Mouse (Mus musculus) CD4-positive, CD25-positive, alpha-beta regulatory T cell, adult 4 months (primary cell): ENCODE results near the gene Cyp1b1. TPM values are rescaled to one million over a fixed set of nuclear protein-coding genes. Genes with fewer than 3 reads are reported as not detected.

Experiments
- ATAC-seq: one replicate; pipeline ENCODE4 v1.8.0; 2017
- polyA plus RNA-seq, 2 experiments: library from polyadenylated mRNA; unstranded; fragments of 100-300 nt; shearing (Covaris generic); gene quantifications; one replicate each; pipeline ENCODE4 v1.2.1; 2017

The Cyp1b1 gene
- polyA plus RNA-seq, result not detected

DNA sequence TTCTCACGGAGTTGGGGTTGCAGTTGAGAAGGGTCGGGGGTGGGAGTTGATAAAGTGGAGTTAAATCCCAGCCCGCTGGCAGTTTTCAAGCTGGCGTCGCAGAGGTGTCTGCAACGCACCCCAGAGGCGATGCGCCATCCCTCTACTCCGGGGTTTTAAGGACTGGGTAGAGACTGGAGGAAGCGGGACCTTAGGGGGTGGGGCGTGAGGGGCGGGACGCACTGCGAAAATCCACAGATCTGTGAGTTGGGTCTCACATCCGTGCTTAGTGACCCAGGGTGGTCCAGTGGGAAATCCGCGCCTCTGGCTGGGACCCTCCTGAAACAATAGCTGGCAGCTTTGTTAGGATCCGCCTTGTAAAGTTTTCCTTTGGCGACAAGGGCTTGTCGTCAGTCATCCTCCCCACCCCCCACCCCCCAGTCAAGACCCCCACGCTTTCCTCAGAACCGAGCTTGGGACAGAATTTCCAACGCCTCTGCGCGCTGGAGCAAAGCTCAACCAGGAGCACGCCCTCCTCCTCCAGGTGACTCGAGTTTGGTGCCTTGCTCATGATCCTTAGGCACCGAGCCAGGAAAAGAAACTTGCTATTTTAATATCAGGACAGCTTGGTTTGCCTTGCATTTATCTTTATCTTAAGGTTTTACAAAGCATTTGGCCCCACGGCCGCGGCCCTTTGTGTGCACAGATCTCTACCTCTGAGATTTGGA is at the start of gene Cyp1b1:
Gene Cyp1b1 (minus strand): TSS at position 131 of the 707 bp plus-strand sequence.
- ATAC-seq, result peak; percentile 16

DNA sequence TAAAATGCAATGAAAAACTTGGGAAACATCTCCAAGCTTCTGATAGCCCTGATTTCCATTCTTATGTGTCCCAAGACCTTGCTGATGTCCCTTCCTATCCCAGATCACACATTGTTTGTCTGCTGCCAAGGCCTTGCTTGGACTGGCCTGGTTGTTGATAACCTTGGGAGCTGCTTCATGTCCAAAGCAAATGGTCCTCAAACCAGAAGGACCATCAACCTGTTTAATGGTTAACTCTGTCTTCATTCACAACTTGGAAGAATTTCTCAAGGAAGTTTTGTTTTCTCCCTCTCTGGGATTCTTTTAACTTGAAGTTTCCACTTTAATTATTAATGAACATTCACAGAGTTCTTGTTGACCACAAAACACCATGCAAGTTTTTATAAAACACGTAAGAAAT is 47.0 kb upstream of the Cyp1b1 start:
- no peak for ATAC-seq

GRCm38 (mm10) chr17:79753831-79754230 is 39.0 kb upstream of the Cyp1b1 start:
- no peak for ATAC-seq

DNA sequence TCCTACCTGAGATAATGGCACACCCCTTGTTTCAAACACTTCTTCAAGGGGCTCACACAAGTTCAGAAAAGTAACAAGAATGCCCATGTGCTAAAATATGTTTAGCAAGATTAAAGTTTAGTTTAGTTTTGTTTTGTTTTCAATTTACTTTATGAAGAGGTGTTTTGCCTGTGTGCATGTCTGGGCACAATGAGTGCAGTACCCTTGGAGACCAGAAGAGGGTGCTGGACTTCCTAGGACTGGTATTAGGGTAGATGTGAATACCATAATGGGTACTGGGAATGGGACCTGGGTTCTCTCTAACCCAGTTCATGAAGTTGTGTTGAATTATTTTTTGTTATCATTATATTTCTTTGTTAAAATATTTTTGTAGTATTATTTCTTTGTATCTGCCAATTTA is 38.0 kb upstream of the Cyp1b1 start:
- ATAC-seq, result no peak

DNA sequence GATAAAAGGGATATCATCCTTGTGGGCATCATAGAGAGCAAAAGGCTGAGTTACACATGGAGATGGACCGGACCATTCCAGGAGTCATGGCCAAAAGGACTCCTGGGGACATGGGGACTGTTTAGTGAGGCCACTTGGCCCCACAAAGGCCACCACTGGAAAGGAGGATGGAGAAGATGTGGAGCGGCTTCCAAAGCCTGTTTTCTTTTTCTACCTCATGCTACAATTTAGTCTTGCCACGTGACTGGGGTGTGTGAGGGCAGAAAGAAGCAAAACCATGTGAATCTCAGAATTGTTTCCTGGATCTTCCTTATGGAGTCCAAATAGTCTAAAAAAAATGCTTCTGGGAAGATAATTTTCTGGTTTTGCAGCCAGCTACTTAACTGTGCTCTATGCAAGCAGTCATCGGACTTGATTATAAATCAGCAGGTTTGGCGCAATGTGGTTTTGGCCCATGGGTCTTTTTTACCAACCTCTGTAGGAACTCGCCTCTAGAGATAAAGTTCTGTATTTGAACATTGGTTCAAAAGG is 36.9 kb upstream of the Cyp1b1 start:
- no peak for ATAC-seq

GRCm38 (mm10) chr17:79749647-79750046 is 34.8 kb upstream of the Cyp1b1 start:
- ATAC-seq, result no peak

DNA sequence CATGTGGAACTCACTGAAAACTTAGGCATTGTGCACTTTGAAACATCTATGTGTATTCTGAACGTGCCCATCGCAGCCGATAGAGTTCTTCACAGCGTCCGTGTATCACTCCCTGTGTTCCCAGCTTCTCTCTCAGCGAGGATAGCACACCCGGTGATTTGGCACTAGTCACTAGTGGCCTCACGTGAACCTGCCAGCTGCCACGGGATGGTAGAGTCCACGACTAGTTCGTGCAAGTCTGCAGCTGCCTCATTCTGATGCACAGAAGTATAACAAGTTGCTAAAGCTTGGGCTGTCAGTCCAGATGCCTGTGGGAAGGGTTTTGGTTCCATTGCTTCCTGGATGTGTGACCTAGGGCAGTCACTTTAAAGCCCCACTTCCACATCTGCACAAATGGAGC is 32.1 kb upstream of the Cyp1b1 start:
- ATAC-seq, result no peak

DNA sequence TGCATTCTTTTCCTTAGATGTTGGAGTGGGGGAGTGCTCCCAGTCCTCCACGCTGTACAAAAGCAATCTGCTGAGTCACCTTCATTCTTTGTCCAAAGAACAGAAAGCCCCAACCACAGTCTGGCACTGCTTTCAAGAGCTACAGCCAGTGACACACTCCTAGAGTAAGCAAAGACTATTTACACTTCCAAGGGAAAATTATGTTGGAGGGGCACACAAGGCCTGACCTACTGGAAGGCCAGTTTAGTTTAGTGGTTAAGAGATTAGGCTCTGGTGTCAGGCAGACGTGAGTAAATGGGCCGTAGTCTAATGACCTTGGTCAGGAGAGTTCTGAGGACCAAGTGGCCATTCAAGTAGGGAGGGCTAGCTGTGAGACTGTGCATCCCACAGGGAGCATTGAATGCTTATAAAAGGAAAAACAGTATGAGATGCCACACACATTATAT is 31.3 kb upstream of the Cyp1b1 start:
- ATAC-seq, result no peak

DNA sequence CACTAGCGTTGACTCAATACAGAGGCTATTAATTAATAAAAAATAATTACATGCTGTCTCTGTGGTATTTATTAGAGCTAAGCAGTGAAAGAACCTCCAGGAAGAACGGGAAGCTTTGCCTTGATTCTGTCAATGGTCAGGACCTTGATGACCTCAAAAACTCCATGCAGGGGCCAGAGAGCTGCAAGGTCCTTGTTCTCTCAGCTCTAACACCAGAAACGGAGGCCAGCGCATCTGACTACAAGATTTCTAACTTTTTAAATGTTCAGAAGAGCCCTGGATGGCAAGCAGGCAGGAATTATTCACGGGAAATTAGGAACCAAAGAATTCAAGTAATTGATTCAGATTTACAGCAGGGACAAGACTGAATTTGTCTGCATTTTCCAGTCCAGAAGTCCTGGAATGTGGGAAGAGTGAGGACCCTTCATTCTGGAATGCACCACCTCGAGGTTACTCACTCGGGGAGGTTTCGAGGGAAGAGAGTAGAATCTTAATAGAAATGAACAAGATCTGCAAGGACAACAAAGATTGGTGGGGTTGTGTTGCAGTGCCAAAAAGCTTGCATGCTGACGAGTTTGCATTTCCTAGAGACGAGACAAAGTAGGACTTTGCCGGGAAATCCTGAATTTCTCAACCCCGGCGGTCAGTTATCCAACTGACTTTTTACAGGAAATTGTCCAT is 30.3 kb upstream of the Cyp1b1 start:
- ATAC-seq, result no peak

DNA sequence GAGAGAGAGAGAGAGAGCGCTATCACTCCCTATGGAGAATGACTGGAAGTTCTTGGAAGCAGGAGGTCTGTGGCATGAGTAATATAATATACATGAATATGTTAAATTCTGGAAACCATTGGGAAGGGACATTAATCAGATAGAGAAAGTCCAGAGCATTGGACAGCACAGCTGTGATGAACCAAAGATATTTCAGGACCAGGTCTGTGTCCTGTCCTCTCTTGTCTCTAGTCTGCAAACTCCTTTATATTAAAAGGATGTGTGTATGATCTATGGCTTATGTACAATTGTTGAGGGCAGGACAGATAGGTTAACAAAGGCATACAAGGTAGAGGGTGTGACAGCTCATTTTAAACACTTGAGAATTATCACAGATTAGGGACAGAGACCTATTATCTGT is 28.6 kb upstream of the Cyp1b1 start:
- ATAC-seq, result no peak

GRCm38 (mm10) chr17:79742635-79743034 is 27.8 kb upstream of the Cyp1b1 start:
- no peak for ATAC-seq

DNA sequence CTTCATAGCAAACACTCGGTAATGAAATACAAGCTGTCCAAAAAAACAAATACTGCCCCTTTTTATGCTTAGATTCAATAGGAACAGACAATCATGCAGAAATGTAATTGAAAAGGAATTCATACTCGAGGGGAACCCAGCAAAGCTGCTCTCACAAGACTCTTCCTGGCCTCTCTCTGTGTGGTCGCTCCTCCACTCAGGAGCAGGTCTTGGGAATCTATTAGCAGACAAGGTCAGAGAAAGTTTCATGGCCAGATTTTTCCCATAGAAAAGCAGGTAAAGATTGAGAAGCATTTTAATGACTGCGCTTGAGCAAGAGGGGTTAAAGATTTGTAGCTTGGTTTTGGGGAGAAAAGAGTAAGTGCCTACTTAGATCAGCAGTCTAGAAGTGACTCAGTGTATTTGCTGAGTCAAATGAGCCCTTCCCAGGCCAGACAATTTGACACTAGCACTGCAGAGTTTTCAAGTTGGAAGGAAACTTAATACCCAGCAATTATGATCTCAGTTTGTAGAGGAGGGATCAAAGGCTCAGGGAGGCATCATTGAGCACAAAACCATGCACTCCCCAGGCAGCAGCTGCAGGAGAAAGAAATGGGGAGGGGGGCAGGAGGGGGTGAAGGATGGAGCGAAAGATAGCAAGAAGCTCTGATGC is 24.1 kb upstream of the Cyp1b1 start:
- no peak for ATAC-seq

DNA sequence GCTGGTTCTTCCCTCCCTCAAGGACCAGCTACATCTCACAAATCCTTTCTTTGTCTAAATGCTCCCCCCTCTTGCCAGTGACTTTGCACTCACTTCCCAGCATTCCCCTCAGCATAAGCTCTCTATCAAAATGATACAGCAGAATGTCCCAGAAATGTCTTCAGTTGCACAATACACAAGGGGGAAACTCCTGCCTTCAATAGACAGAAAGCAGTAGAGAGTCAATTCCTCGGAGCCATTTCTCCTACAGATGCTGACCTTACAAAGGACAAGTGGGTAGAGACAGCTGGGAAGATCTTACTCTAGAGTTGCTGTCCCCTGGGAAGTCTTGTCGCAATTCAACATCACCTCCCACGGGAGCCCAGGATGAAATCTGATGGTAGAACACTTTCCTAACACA is 22.7 kb upstream of the Cyp1b1 start:
- ATAC-seq, result no peak

DNA sequence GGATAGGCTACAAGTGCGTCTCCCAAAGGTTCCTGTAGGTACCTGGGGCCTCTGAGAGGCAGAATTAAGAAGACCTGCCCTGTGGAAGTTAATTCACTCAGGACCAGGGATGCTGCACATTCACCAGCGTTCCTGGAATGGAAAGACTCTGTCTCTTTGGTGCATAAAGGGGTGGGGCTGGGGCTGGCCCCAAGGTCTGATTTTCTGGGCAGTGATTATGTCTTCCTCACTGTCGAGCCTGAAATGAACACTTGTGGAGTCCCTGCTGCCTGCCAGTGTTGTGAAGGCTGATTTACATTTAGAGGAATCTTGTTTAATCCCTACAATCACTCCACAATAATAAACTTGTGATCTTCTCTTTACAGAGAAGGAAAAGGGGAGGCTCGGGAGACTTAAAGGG is 18.2 kb upstream of the Cyp1b1 start:
- ATAC-seq, result no peak

DNA sequence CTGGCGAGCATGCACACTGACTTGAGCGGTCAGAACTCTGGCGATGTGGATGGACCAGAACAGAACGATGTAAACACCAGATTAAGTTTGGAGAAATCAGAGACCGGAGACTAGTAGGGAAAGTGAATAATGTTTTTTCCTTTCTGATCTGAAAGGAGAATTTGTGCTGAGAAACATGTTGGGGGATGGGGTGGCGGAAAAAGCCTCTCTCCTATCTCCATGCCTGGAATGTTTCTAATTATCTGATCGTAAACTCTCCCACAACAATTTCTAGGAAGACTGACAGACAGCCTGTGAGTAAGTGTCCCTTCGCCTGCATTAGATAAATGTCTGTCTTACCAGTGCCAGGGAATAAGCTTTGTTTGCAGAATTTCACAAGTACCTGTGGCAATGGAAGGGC is 16.1 kb upstream of the Cyp1b1 start:
- no peak for ATAC-seq

GRCm38 (mm10) chr17:79728585-79729503 is 14.0 kb upstream of the Cyp1b1 start:
- ATAC-seq, result no peak

DNA sequence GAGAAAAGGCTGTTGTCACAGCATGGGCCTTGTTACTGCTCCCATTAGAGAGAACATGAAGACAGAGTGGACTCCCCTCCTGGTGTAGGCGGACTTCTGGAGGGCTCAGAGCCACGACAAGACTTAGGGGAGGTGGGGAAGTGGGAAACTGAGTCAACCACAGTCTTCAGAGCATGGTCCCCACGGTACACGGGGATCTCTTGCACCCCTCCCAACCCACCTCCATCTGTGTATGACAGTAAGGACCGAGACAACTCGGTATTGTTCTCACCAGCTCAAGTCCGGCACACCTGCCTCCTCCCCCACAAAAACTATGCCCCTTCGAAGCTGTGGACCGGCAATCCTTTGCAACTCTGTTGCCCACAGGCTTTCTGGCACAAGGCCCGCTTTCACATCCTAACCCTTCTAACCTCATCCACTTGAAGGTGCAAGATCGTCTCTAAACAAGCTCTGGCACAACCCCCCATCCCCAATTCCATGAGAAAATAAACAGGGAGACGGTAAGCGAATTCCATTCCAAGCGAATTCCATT is 13.3 kb upstream of the Cyp1b1 start:
- no peak for ATAC-seq

GRCm38 (mm10) chr17:79726613-79727012 is 11.8 kb upstream of the Cyp1b1 start:
- ATAC-seq, result no peak

- ATAC-seq, result no peak
Measured at GRCm38 (mm10) chr17:79720681-79721080, 5.8 kb upstream of the Cyp1b1 start.

DNA sequence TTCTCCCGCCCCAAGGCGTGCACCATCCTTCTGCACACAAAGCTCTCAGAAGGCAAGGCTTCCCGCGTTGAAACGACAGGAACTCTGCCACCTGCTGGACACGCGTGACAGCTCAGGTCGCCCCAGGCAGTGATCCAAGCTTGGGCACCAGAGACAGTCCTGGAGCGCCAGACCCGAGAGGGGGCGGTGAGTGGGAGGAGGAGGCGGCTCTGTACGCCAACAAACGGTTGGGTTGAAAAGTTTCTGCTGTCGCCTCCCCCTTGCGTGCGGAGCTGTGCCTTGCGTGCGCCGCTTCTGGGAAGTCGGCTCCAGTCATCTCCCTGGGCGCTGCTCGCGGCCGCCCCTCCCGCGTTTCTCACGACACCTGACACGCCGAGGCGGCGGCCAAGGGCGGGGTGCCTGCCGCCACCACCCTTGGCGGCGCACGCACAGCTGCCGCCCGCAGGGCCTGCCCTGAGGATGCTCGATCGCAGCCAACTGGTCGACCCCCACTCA is 835 bp upstream of the Cyp1b1 start:
- peak; percentile 91 for ATAC-seq

GRCm38 (mm10) chr17:79714368-79714895 is 429 bp downstream of the Cyp1b1 start:
- ATAC-seq, result no peak
